Mouse (Mus musculus): ENCODE measurements around the gene Fastk.

Gene Fastk

GRCm38 (mm10) chr5:24472884-24473619 is 28.0 kb upstream of the Fastk start:
- ChIA-PET POLR2A (interaction anchor here (0.6 to 2.4 kb wide), 33 partner anchors 9 to 279 kb away, joined by 3 to 13 read pairs (median 4); partner anchors contain the start of genes Fastk (in 2 of the 4), Tmub1 (in 2 of the 4), Abcb8 (in 1 of the 4) and Asic3 (in 1 of the 4)), CTCF (interaction anchor here (0.6 to 4.9 kb wide), 34 partner anchors 8 to 537 kb away, joined by 3 to 41 read pairs (median 4); partner anchors contain the start of gene Abcb8 (in 1 of the 4))

GRCm38 (mm10) chr5:24470600-24470999 is 25.5 kb upstream of the Fastk start:
- POLR2A ChIA-PET, result interaction anchor here in 2 of 4 experiments (0.7 to 1.1 kb wide), 7 partner anchors 13 to 383 kb away, joined by 3 to 4 read pairs (median 3); partner anchors contain the start of gene Fastk (in 1 of the 2)
- CTCF ChIA-PET, result interaction anchor here (0.5 to 1.7 kb wide), 53 partner anchors 9 to 1009 kb away, joined by 3 to 14 read pairs (median 4); partner anchors contain the start of genes Abcb8 (in 3 of the 4), Agap3 (in 1 of the 4), Cdk5 (in 1 of the 4) and Fastk (in 1 of the 4)

- ChIA-PET POLR2A (interaction anchor here in 3 of 4 experiments (0.6 to 1.7 kb wide), 6 partner anchors 9 to 51 kb away, joined by 3 to 6 read pairs (median 4); partner anchors contain the start of gene Fastk (in 1 of the 3)), CTCF (interaction anchor here in 3 of 4 experiments (0.9 to 1.3 kb wide), 4 partner anchors 8 to 50 kb away, joined by 3 read pairs; no protein-coding TSS in a partner anchor)
Measured at GRCm38 (mm10) chr5:24466762-24467161, 21.7 kb upstream of the Fastk start.

- ChIA-PET CTCF (interaction anchor here in 1 of 4 experiments (0.6 kb wide), 1 partner anchor 180 kb away, joined by 3 read pairs; no protein-coding TSS in a partner anchor), POLR2A (interaction anchor here in 3 of 4 experiments (0.6 to 2.5 kb wide), 7 partner anchors 10 to 1073 kb away, joined by 3 to 9 read pairs (median 6); partner anchors contain the start of gene Fastk (in 2 of the 3))
Measured at GRCm38 (mm10) chr5:24455613-24456012, 10.5 kb upstream of the Fastk start.

- ChIA-PET CTCF (interaction anchor here in 1 of 4 experiments (0.6 kb wide), 1 partner anchor 179 kb away, joined by 3 read pairs; no protein-coding TSS in a partner anchor), POLR2A (interaction anchor here in 3 of 4 experiments (0.6 to 2.5 kb wide), 11 partner anchors 10 to 1318 kb away, joined by 3 to 9 read pairs (median 4); partner anchors contain the start of genes Fastk (in 2 of the 3) and Abcf2 (in 1 of the 3))
Measured at GRCm38 (mm10) chr5:24455076-24455475, 10.0 kb upstream of the Fastk start.

GRCm38 (mm10) chr5:24453985-24454303 is 8.9 kb upstream of the Fastk start:
- POLR2A ChIA-PET, result interaction anchor here in 2 of 4 experiments (1.2 to 2.5 kb wide), 3 partner anchors 8 to 15 kb away, joined by 3 to 9 read pairs (median 3); partner anchors contain the start of gene Fastk (in 2 of the 2)
- CTCF ChIA-PET, result interaction anchor here in 1 of 4 experiments (1.3 to 3.2 kb wide), 2 partner anchors 17 to 59 kb away, joined by 4 to 22 read pairs; partner anchors contain the start of gene Abcb8

GRCm38 (mm10) chr5:24453283-24453984 is 8.3 kb upstream of the Fastk start:
- POLR2A ChIA-PET, result interaction anchor here in 3 of 4 experiments (1.0 to 2.5 kb wide), 10 partner anchors 8 to 46 kb away, joined by 3 to 9 read pairs (median 3); partner anchors contain the start of gene Fastk (in 3 of the 3)
- CTCF ChIA-PET, result interaction anchor here in 2 of 4 experiments (0.6 to 3.2 kb wide), 6 partner anchors 17 to 297 kb away, joined by 3 to 22 read pairs (median 4); partner anchors contain the start of gene Abcb8 (in 1 of the 2)

GRCm38 (mm10) chr5:24452691-24453233 is 7.7 kb upstream of the Fastk start:
- ChIA-PET POLR2A (interaction anchor here in 3 of 4 experiments (0.8 to 2.3 kb wide), 10 partner anchors 8 to 47 kb away, joined by 3 to 11 read pairs (median 3); partner anchors contain the start of genes Cdk5 (in 1 of the 3), Fastk (in 1 of the 3) and Slc4a2 (in 1 of the 3)), CTCF (interaction anchor here in 3 of 4 experiments (0.6 to 3.2 kb wide), 7 partner anchors 18 to 298 kb away, joined by 3 to 22 read pairs (median 4); partner anchors contain the start of gene Abcb8 (in 1 of the 3))

- ChIA-PET CTCF (interaction anchor here (0.6 to 3.2 kb wide), 10 partner anchors 18 to 95 kb away, joined by 3 to 22 read pairs (median 5); partner anchors contain the start of gene Abcb8 (in 1 of the 4)), POLR2A (interaction anchor here in 3 of 4 experiments (0.6 to 2.3 kb wide), 31 partner anchors 8 to 1077 kb away, joined by 3 to 11 read pairs (median 3); partner anchors contain the start of genes Abcf2 (in 1 of the 3), Cdk5 (in 1 of the 3), Fastk (in 1 of the 3) and Slc4a2 (in 1 of the 3))
Measured at GRCm38 (mm10) chr5:24452030-24452690, 7.1 kb upstream of the Fastk start, which contains the start of gene Agap3. Gene Agap3 (plus strand): TSS chr5:24452177.

GRCm38 (mm10) chr5:24451264-24452029 is 6.4 kb upstream of the Fastk start:
- POLR2A ChIA-PET, result interaction anchor here in 3 of 4 experiments (0.6 to 2.3 kb wide), 35 partner anchors 8 to 1078 kb away, joined by 3 to 11 read pairs (median 3); partner anchors contain the start of genes Abcf2 (in 1 of the 3), Cdk5 (in 1 of the 3), Slc4a2 (in 1 of the 3) and Tomm7 (in 1 of the 3)
- CTCF ChIA-PET, result interaction anchor here (0.6 to 3.2 kb wide), 17 partner anchors 19 to 287 kb away, joined by 3 to 22 read pairs (median 4); partner anchors contain the start of genes Abcb8 (in 1 of the 4) and Nupl2 (in 1 of the 4)

GRCm38 (mm10) chr5:24447624-24448298 is 2.7 kb upstream of the Fastk start, which contains the start of gene Tmub1:
Gene Tmub1 (minus strand): TSS chr5:24447854.
- POLR2A ChIA-PET, result interaction anchor here (0.5 to 2.4 kb wide), 40 partner anchors 9 to 396 kb away, joined by 3 to 18 read pairs (median 4); partner anchors contain the start of genes Abcb8 (in 2 of the 4), Abcf2 (in 2 of the 4), Cdk5 (in 2 of the 4) and Slc4a2 (in 2 of the 4)
- CTCF ChIA-PET, result interaction anchor here (0.5 to 2.3 kb wide), 13 partner anchors 31 to 621 kb away, joined by 3 to 11 read pairs (median 5); partner anchors contain the start of gene Abcb8 (in 1 of the 4)

- ChIA-PET POLR2A (interaction anchor here (0.6 to 2.4 kb wide), 30 partner anchors 8 to 1222 kb away, joined by 3 to 18 read pairs (median 4); partner anchors contain the start of genes Abcb8 (in 2 of the 4), Abcf2 (in 2 of the 4), Cdk5 (in 2 of the 4) and Slc4a2 (in 2 of the 4)), CTCF (interaction anchor here (0.5 to 2.3 kb wide), 8 partner anchors 24 to 85 kb away, joined by 4 to 11 read pairs (median 5); partner anchors contain the start of gene Abcb8 (in 1 of the 4))
Measured at GRCm38 (mm10) chr5:24446630-24447029, 1.5 kb upstream of the Fastk start.

GRCm38 (mm10) chr5:24445428-24446080 is 467 bp upstream of the Fastk start:
- ChIA-PET POLR2A (interaction anchor here in 3 of 4 experiments (0.7 to 4.4 kb wide), 45 partner anchors 8 to 397 kb away, joined by 3 to 45 read pairs (median 5); partner anchors contain the start of genes Abcb8 (in 2 of the 3), Abcf2 (in 2 of the 3), Cdk5 (in 2 of the 3) and Nub1 (in 1 of the 3)), CTCF (interaction anchor here (0.5 to 2.4 kb wide), 22 partner anchors 9 to 305 kb away, joined by 3 to 11 read pairs (median 5); partner anchors contain the start of gene Abcb8 (in 2 of the 4))

GRCm38 (mm10) chr5:24443927-24444326 is 1.2 kb downstream of the Fastk start:
- POLR2A ChIA-PET, result interaction anchor here in 3 of 4 experiments (0.6 to 4.4 kb wide), 26 partner anchors 9 to 241 kb away, joined by 3 to 45 read pairs (median 8); partner anchors contain the start of genes Abcf2 (in 1 of the 3), Agap3 (in 1 of the 3), Cdk5 (in 1 of the 3) and Nub1 (in 1 of the 3)
- CTCF ChIA-PET, result interaction anchor here (0.5 to 3.0 kb wide), 12 partner anchors 9 to 49 kb away, joined by 3 to 11 read pairs (median 6); no protein-coding TSS in a partner anchor

All from embryonic stem cell, embryonic (primary cell).